Mouse (Mus musculus) megakaryocyte, embryonic 14.5 days (primary cell): Measurements from ENCODE around the gene Taar4.

Experiments
- FLI1 ChIP-seq: IDR thresholded peaks from 2 replicates; pipeline ENCODE4 v1.6.1; 2012; ENCODE audit warnings: low read length, inconsistent platforms, mixed read lengths
- GATA1 ChIP-seq: IDR thresholded peaks from 3 replicates; pipeline ENCODE4 v1.6.1; 2012; ENCODE audit warnings: mixed read lengths, low read length, inconsistent platforms, borderline replicate concordance

GRCm38 (mm10) chr10:23963444-23963843, 3.1 kb downstream of the Taar4 start:
- TF ChIP-seq GATA1, result no peak
- no peak for TF ChIP-seq FLI1
